Mouse (Mus musculus): ENCODE measurements around the gene Ppil3.

DNA sequence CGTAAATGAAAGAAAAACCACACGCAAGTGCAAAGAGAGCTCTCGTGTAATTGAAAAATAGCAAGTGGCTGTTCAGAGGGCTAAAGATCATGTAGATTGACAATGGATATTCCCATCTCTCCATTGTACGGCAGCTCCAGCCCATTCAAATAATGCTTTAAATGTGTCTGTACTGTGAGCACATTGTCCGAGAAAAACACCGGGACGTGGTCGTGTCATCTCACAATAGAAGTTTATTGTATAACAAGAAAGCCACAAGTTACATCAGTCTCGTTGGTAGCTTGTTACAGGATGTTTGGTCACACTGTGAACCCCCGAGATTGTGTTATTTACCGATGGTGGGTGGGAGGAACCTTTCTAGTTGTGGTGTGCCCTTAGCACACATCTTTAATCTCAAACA is 575 bp upstream of the Ppil3 start:
- TF ChIP-seq EP300 (optimal IDR thresholded peaks at IDR 0.05) (no peak), CTCF (IDR thresholded peaks at IDR 0.05; ENCODE audit: low read depth) (no peak)

All from stomach, postnatal 0 days (tissue).